Mouse (Mus musculus) embryonic facial prominence, embryonic 13.5 days (tissue): ENCODE measurements at regions not wholly inside any gene's neighbourhood (a gene's known extent, or its start where the extent isn't known, plus 50 kb on each side); places are given as distances from the start of the nearest gene placed in this dataset.
"Not testable (repeated sequence)": the region's sequence is repeated elsewhere in the genome, so short reads cannot be mapped to it uniquely, and the experiment has no call there.

Experiments used
- ATAC-seq: fragments of 200-750 bp; cut with Nextera tagmentation; 2 replicates; pipeline ENCODE4 v1.8.0; 2017; ENCODE audit warnings: low read depth; ENCODE audit not compliant: insufficient number of reproducible peaks, insufficient read depth, low FRiP score, low TSS enrichment
- H3K27ac ChIP-seq: fragments of 300-500 bp; sonication (generic); 2 replicates; pipeline ENCODE4 v1.5.1; 2015; ENCODE audit warnings: moderate library complexity, mild to moderate bottlenecking, inconsistent platforms
- H3K27me3 ChIP-seq: fragments of 300-500 bp; sonication (generic); 2 replicates; pipeline ENCODE4 v1.6.1; 2015; ENCODE audit warnings: mild to moderate bottlenecking, inconsistent platforms
- H3K36me3 ChIP-seq: fragments of 300-500 bp; sonication (generic); 2 replicates; pipeline ENCODE4 v1.6.1; 2015; ENCODE audit warnings: mild to moderate bottlenecking, inconsistent platforms
- H3K4me1 ChIP-seq: fragments of 300-500 bp; sonication (generic); 2 replicates; pipeline ENCODE4 v1.6.1; 2015; ENCODE audit warnings: inconsistent platforms
- H3K4me2 ChIP-seq: fragments of 300-500 bp; sonication (generic); 2 replicates; pipeline ENCODE4 v1.6.1; 2015; ENCODE audit warnings: moderate library complexity, mild to moderate bottlenecking, inconsistent platforms
- H3K4me3 ChIP-seq: fragments of 300-500 bp; sonication (generic); 2 replicates; pipeline ENCODE4 v1.5.1; 2015; ENCODE audit warnings: mild to moderate bottlenecking, inconsistent platforms
- H3K9ac ChIP-seq: fragments of 300-500 bp; sonication (generic); 2 replicates; pipeline ENCODE4 v1.6.1; 2015; ENCODE audit warnings: mild to moderate bottlenecking, inconsistent platforms
- H3K9me3 ChIP-seq: fragments of 300-500 bp; sonication (generic); 2 replicates; pipeline ENCODE4 v1.6.1; 2016; ENCODE audit warnings: inconsistent platforms
- WGBS: fragments of 180-500 bp; shearing (Covaris S2); methylation state at CpG from one replicate; pipeline ENCODE4 v1.1.7; 2015; ENCODE audit warnings: mixed read lengths; 5-methylcytosine and 5-hydroxymethylcytosine counted together

- Histone ChIP-seq H3K9me3 (no peaks in the 10 kb centered on the region), H3K4me3 (no peak overlapping the region), H3K4me1 (no peaks in the 10 kb centered on the region), H3K36me3 (no peaks in the 10 kb centered on the region), H3K27me3 (no peaks in the 10 kb centered on the region), H3K9ac (no peak overlapping the region), H3K4me2 (no peak overlapping the region), H3K27ac (no peak overlapping the region)
- 70% methylated on average over 3 of the region's 3 CpGs for WGBS
- no peak for ATAC-seq
Measured at GRCm38 (mm10) chr16:50533881-50534280, 57.1 kb downstream of the Ccdc54 start.

- Histone ChIP-seq H3K4me1 (no peaks in the 10 kb centered on the region), H3K27me3 (no peaks in the 10 kb centered on the region), H3K9ac (peak overlapping the region; percentile 89), H3K9me3 (no peaks in the 10 kb centered on the region), H3K27ac (peak overlapping the region; percentile 89), H3K36me3 (no peaks in the 10 kb centered on the region), H3K4me3 (peak overlapping the region; percentile 74), H3K4me2 (peak overlapping the region; percentile 98)
- ATAC-seq: peak; percentile 38; the same call in 1 of the 2 replicates
- under 1% methylated on average over 46 of the region's 46 CpGs for WGBS
Measured at GRCm38 (mm10) chr16:50529511-50530416, 61.2 kb downstream of the Ccdc54 start.

GRCm38 (mm10) chr16:50528677-50529510 lies 62.1 kb downstream of the Ccdc54 start:
- ATAC-seq: peak; percentile 80
- H3K27me3 ChIP-seq: no peaks in the 10 kb centered on the region
- under 1% methylated on average over 78 of the region's 81 CpGs for WGBS

GRCm38 (mm10) chr16:50528355-50528676 lies 62.6 kb downstream of the Ccdc54 start:
- no peak for ATAC-seq
- H3K9me3 ChIP-seq: no peaks in the 10 kb centered on the region
- peak overlapping the region; percentile 89 for H3K27ac ChIP-seq
- H3K4me3 ChIP-seq: peak overlapping the region; percentile 74
- peak overlapping the region; percentile 89 for H3K9ac ChIP-seq
- under 1% methylated on average over 9 of the region's 9 CpGs for WGBS
- H3K36me3 ChIP-seq: no peaks in the 10 kb centered on the region
- no peaks in the 10 kb centered on the region for H3K27me3 ChIP-seq
- H3K4me1 ChIP-seq: no peaks in the 10 kb centered on the region
- peak overlapping the region; percentile 98 for H3K4me2 ChIP-seq

More at GRCm38 (mm10) chr16:50528677-50529510, 62.1 kb downstream of the Ccdc54 start:
- peak overlapping the region; percentile 89 for H3K27ac ChIP-seq
- peak overlapping the region; percentile 74 for H3K4me3 ChIP-seq
- no peaks in the 10 kb centered on the region for H3K9me3 ChIP-seq
- peak overlapping the region; percentile 98 for H3K4me2 ChIP-seq
- no peaks in the 10 kb centered on the region for H3K4me1 ChIP-seq
- H3K36me3 ChIP-seq: no peaks in the 10 kb centered on the region
- peak overlapping the region; percentile 89 for H3K9ac ChIP-seq

DNA sequence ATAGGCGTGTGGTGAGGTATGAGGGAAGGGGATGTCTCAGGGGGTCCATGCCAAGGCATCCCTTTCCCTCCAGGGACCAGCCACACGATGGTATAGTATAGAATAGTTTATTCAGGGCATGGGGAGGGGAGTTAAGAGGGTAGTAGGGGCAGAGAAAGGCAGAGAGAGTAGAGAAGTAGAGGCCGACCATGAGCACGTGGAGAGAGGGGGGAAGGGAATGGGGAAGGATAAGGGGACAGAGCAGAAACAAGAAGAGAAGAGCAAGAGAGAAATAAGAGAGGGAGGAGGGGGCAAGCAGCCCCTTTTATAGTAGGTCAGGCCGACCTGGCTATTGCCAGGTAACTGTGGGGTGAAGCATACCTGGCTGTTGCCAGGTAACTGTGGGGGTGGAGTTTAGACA lies 64.0 kb downstream of the Ccdc54 start:
- H3K27ac ChIP-seq, H3K9ac ChIP-seq, H3K4me2 ChIP-seq, H3K27me3 ChIP-seq, H3K4me1 ChIP-seq, ATAC-seq, H3K4me3 ChIP-seq, H3K36me3 ChIP-seq, H3K9me3 ChIP-seq: not testable (repeated sequence)
- WGBS: 82% methylated on average over 5 of the region's 5 CpGs

DNA sequence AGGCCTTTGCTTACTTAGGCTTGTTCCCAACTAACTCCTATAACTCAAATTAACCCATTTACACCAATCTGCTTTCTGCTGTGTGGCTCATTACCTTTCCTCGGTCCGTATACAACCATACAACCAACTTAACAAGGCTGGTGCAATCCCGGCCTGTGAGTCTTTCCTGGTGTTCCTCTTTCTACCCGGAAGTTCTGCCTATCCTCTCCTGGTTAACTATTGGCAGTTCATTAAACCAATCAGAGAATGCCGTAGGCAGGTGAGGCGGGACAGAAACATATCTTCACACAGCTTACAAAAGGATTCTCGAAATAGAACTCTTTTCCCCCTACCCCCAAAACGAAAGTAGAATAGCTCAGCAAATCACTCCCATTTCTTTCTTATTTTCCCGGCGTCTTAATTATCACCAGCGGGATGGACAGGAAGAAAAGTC lies 65.0 kb downstream of the Ccdc54 start:
- 91% methylated on average over 11 of the region's 11 CpGs for WGBS
- ATAC-seq: no peak

GRCm38 (mm10) chr16:50525504-50525903 lies 65.5 kb downstream of the Ccdc54 start:
- ATAC-seq: no peak
- no peak overlapping the region for H3K4me3 ChIP-seq
- no peak overlapping the region for H3K27ac ChIP-seq
- no peaks in the 10 kb centered on the region for H3K27me3 ChIP-seq
- no peak overlapping the region for H3K9ac ChIP-seq
- WGBS: 87% methylated on average over 9 of the region's 9 CpGs
- H3K4me2 ChIP-seq: no peak overlapping the region
- H3K4me1 ChIP-seq: no peaks in the 10 kb centered on the region
- no peaks in the 10 kb centered on the region for H3K36me3 ChIP-seq
- no peaks in the 10 kb centered on the region for H3K9me3 ChIP-seq

More for the DNA sequence above, 65.0 kb downstream of the Ccdc54 start:
- Histone ChIP-seq H3K4me1 (no peaks in the 10 kb centered on the region), H3K27me3 (no peaks in the 10 kb centered on the region), H3K9ac (no peak overlapping the region), H3K9me3 (no peaks in the 10 kb centered on the region), H3K4me2 (no peak overlapping the region), H3K27ac (no peak overlapping the region), H3K36me3 (no peaks in the 10 kb centered on the region), H3K4me3 (no peak overlapping the region)

DNA sequence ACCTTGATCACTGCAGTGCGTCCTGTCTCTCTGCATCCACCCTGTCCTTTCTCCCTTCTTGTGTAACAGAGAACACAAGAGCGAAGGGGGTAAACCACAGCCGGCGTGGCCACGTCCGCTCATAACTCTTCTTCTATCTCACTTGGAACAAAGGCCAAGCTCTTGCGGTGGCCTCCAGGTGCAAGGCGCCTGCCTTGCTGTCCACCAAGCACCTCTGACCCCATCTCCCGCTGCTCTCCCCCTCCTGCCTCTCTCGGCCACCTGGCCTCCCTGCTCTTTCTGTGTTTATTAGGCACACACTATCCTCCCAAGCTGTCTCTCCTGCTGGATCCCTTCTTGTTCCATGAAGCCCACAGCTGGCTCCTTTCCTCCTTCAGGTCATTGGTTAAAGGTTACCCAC lies 71.3 kb downstream of the Ccdc54 start:
- no peaks in the 10 kb centered on the region for H3K9me3 ChIP-seq
- H3K9ac ChIP-seq: no peak overlapping the region
- no peak overlapping the region for H3K27ac ChIP-seq
- H3K4me3 ChIP-seq: no peak overlapping the region
- H3K4me1 ChIP-seq: no peaks in the 10 kb centered on the region
- no peak overlapping the region for H3K4me2 ChIP-seq
- no peaks in the 10 kb centered on the region for H3K36me3 ChIP-seq
- ATAC-seq: no peak
- WGBS: 82% methylated on average over 10 of the region's 10 CpGs
- no peaks in the 10 kb centered on the region for H3K27me3 ChIP-seq

DNA sequence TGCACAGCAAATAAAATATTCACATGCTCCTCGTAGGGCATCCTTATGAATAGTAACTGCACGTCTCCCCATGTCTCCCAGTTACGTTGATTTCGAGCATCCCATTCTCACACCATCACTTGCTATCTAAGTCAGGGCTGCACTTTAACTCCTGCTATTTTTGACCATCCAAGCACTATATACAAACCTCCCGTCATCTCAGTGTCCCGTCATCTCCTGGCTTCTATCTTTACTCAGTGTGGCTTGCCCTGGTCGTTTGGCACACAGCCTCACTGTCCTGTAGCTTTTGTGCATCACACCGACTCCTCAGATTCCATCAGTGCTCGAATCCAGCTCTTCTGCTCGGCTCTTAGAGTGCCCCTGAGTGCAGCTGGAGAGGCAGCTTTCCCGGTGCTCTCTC lies 74.4 kb downstream of the Ccdc54 start:
- no peak overlapping the region for H3K4me3 ChIP-seq
- H3K27ac ChIP-seq: no peak overlapping the region
- no peak overlapping the region for H3K9ac ChIP-seq
- H3K27me3 ChIP-seq: no peaks in the 10 kb centered on the region
- no peaks in the 10 kb centered on the region for H3K36me3 ChIP-seq
- H3K9me3 ChIP-seq: no peaks in the 10 kb centered on the region
- no peak for ATAC-seq
- no peak overlapping the region for H3K4me2 ChIP-seq
- WGBS: 73% methylated on average over 11 of the region's 11 CpGs
- no peaks in the 10 kb centered on the region for H3K4me1 ChIP-seq

DNA sequence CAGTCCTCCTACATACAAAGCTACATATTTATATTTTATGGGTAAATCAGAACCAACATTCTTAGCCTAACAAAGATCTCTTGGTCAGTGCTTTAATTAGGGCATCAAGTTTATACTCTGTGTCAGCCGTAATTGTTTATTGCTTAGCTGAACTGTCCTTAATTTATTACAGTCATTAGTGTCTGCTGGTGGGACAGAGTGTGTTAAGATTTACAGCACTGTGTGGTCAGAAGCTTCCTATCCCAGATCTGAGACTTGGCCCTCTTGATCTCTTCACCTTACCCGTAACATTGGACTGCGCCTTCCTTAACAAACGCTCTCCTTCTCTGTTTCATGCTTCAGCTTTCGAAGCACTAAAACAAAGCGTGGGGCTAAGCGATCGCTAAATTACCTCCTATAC lies 75.9 kb downstream of the Ccdc54 start:
- Histone ChIP-seq H3K4me2 (no peak overlapping the region), H3K36me3 (no peaks in the 10 kb centered on the region), H3K27ac (no peak overlapping the region), H3K27me3 (no peaks in the 10 kb centered on the region), H3K4me1 (no peaks in the 10 kb centered on the region), H3K9me3 (no peaks in the 10 kb centered on the region), H3K4me3 (no peak overlapping the region), H3K9ac (no peak overlapping the region)
- no peak for ATAC-seq
- WGBS: 94% methylated on average over 8 of the region's 8 CpGs

GRCm38 (mm10) chr16:50512080-50512479 lies 78.9 kb downstream of the Ccdc54 start:
- no peak overlapping the region for H3K4me3 ChIP-seq
- no peak overlapping the region for H3K4me2 ChIP-seq
- WGBS: 26% methylated on average over 3 of the region's 3 CpGs
- no peaks in the 10 kb centered on the region for H3K27me3 ChIP-seq
- no peaks in the 10 kb centered on the region for H3K4me1 ChIP-seq
- H3K36me3 ChIP-seq: no peaks in the 10 kb centered on the region
- no peak; the same call in 1 of the 2 replicates for ATAC-seq
- H3K27ac ChIP-seq: no peak overlapping the region
- no peak overlapping the region for H3K9ac ChIP-seq
- H3K9me3 ChIP-seq: no peaks in the 10 kb centered on the region

- Histone ChIP-seq H3K4me3 (no peak overlapping the region), H3K4me1 (no peaks in the 10 kb centered on the region), H3K9ac (no peak overlapping the region), H3K27me3 (no peaks in the 10 kb centered on the region), H3K36me3 (no peaks in the 10 kb centered on the region), H3K4me2 (no peak overlapping the region), H3K9me3 (no peaks in the 10 kb centered on the region), H3K27ac (no peak overlapping the region)
- ATAC-seq: no peak
- 57% methylated on average over 4 of the region's 4 CpGs for WGBS
Measured at GRCm38 (mm10) chr16:50509529-50509895, 77.3 kb upstream of the Bbx start.
